Mouse (Mus musculus) right cerebral cortex, postnatal 10 days (tissue): ENCODE data around the gene Jaml.

Source experiments
- DNase-seq, 2 experiments: peaks; one replicate each; pipeline ENCODE4 v3.0.0; 2021; ENCODE audit warnings: low spot score in 2 of 2

The Jaml gene

GRCm38 (mm10) chr9:45121769-45122168 is 42.8 kb downstream of the Jaml start:
- peak; percentile 87 to 89 for DNase-seq

- peak; percentile 84 to 87 for DNase-seq
These were observed 43.3 kb downstream of the Jaml start for GRCm38 (mm10) chr9:45122209-45122761.

GRCm38 (mm10) chr9:45125211-45125610 is 46.2 kb downstream of the Jaml start:
- no peak for DNase-seq

GRCm38 (mm10) chr9:45126941-45127340 is 48.0 kb downstream of the Jaml start:
- DNase-seq: no peak

- DNase-seq: no peak
These were observed 51.1 kb downstream of the Jaml start for GRCm38 (mm10) chr9:45130119-45130518.

- peak in 1 of 2 experiments; percentile 49 for DNase-seq
These were observed 54.7 kb downstream of the Jaml start for GRCm38 (mm10) chr9:45133484-45134310.

- no peak for DNase-seq
These were observed 57.6 kb downstream of the Jaml start for GRCm38 (mm10) chr9:45136442-45137169.

- DNase-seq: peak in 1 of 2 experiments; percentile 63
These were observed 59.4 kb downstream of the Jaml start, which contains the start of gene Scn4b for GRCm38 (mm10) chr9:45138191-45139032. Scn4b (plus strand) TSS chr9:45138395.

- no peak for DNase-seq
These were observed 60.1 kb downstream of the Jaml start for GRCm38 (mm10) chr9:45139082-45139481.

- no peak for DNase-seq
These were observed 62.0 kb downstream of the Jaml start for GRCm38 (mm10) chr9:45140945-45141344.

GRCm38 (mm10) chr9:45142686-45143085 is 63.7 kb downstream of the Jaml start:
- no peak for DNase-seq

- no peak for DNase-seq
These were observed 66.7 kb downstream of the Jaml start for GRCm38 (mm10) chr9:45145533-45146266.

GRCm38 (mm10) chr9:45146267-45146597 is 67.2 kb downstream of the Jaml start:
- peak; percentile 79 to 86 for DNase-seq

- no peak for DNase-seq
These were observed 72.0 kb downstream of the Jaml start for GRCm38 (mm10) chr9:45150933-45151332.

GRCm38 (mm10) chr9:45153361-45153760 is 74.4 kb downstream of the Jaml start:
- DNase-seq: no peak
